8 mouse cellular contexts compared by ENCODE assay signal in the genomic region with DNA sequence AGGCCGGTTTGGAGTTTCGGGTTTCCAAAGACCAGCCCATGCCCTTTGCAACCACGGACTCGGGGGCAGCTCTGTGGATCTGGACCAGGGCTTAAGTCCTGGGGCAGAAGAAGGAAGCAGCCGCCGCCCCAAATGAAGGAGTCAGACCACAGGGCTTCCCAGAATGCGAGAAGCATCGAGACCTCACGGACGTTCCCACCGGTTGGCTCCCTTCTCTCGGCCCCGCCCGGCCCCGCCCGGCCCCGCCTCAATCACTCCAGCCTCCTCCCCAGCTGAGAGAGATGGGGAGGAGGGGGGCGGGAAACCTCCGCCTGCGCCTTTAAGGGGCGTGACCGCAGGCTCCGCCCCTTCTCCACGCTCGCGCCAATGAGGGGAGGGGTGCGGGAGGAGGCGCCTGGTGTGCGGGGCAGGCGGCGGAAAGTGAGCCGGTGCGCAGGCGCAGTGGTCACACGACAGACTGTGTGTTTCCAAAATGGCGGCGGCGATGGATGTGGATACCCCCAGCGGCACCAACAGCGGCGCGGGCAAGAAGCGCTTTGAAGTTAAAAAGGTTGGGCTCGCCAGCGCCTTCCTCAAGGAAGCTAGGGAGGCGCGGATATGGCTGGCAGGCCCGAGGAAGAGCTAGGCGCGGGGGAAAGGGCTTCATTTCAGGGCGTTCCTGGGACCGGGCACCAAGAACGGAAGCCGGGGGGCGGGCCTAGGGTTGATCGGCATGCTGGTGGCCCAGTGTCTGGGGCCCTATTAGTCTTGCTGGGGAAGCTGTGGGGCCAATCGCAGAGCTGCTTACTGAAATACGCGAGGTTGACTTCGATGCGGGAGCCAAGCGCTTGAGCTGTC. TPM values are rescaled to one million over a fixed set of nuclear protein-coding genes. Genes with fewer than 3 reads are reported as not detected.
A peak's percentile ranks its signal among the peaks of the same experiment; 100 is the strongest.
DNase-seq lines count a peak whose midpoint lies in the region; ATAC-seq and TF ChIP-seq lines count a peak whose summit lies in the region.

A gene (plus strand): TSS at position 396 of the 837 bp plus-strand sequence.

- H3K4me3 ChIP-seq in ES-Bruce4 (ENCODE audit: low read depth, low read length) = peak within 1 kb of the TSS; percentile 98
- peak within 1 kb of the TSS; percentile 61 for H3K4me3 ChIP-seq in forebrain, embryonic 14.5 days (ENCODE audit: low read depth, low read length)
- peak within 1 kb of the TSS; percentile 69 for H3K4me3 ChIP-seq in neural tube, embryonic 15.5 days (replicated peaks)

- peak; percentile 83 for TF ChIP-seq POLR2A in ES-Bruce4 (IDR thresholded peaks at IDR 0.05; ENCODE audit: insufficient read depth, low read length)

- peaks cover 16% of the 10 kb centered on the region for H3K36me3 ChIP-seq in ES-Bruce4 (ENCODE audit: control insufficient read depth, insufficient read depth, low read length, poor library complexity, severe bottlenecking)
- H3K36me3 ChIP-seq in forebrain, embryonic 14.5 days (ENCODE audit: control insufficient read depth, insufficient read depth, low read length) = peaks cover 20% of the 10 kb centered on the region
- peaks cover 12% of the 10 kb centered on the region for H3K36me3 ChIP-seq in neural tube, embryonic 15.5 days

- peak within 1 kb of the TSS; percentile 79 for H3K27ac ChIP-seq in ES-Bruce4 (ENCODE audit: insufficient read depth, low read length)
- H3K27ac ChIP-seq in forebrain, embryonic 14.5 days (ENCODE audit: low read depth, low read length) = peak within 1 kb of the TSS; percentile 87
- peak within 1 kb of the TSS; percentile 95 for H3K27ac ChIP-seq in neural tube, embryonic 15.5 days (replicated peaks)

- H3K4me1 ChIP-seq in ES-Bruce4 (ENCODE audit: control insufficient read depth, insufficient read depth, low read length) = no peaks in the 10 kb centered on the region
- peaks cover 14% of the 10 kb centered on the region for H3K4me1 ChIP-seq in forebrain, embryonic 14.5 days (ENCODE audit: control insufficient read depth, insufficient read depth, low read length)
- peaks cover 20% of the 10 kb centered on the region for H3K4me1 ChIP-seq in neural tube, embryonic 15.5 days

- DNase-seq in forebrain, embryonic 14.5 days (ENCODE audit: low spot score) = peak; percentile 99
- DNase-seq in heart, postnatal 14 days = peak; percentile 99
- peak; percentile 98 for DNase-seq in layer of hippocampus, adult 11-12 months (ENCODE audit: low spot score)
- peak; percentile 98 for DNase-seq in lung, adult 18-20 months
- peak; percentile 99 for DNase-seq in testis, postnatal 14 days (ENCODE audit: low spot score)

- no peaks in the 10 kb centered on the region for H3K27me3 ChIP-seq in ES-Bruce4 (ENCODE audit: control insufficient read depth, insufficient read depth, low read length, poor library complexity, severe bottlenecking)
- H3K27me3 ChIP-seq in forebrain, embryonic 14.5 days (replicated peaks; ENCODE audit: control insufficient read depth, insufficient read depth, low read length) = no peaks in the 10 kb centered on the region
- H3K27me3 ChIP-seq in neural tube, embryonic 15.5 days (replicated peaks) = no peaks in the 10 kb centered on the region

- 1% methylated on average over 61 of the region's 62 CpGs for WGBS in forebrain, embryonic 14.5 days
- WGBS in neural tube, embryonic 15.5 days = 2% methylated on average over 61 of the region's 62 CpGs

- H3K9ac ChIP-seq in ES-Bruce4 (ENCODE audit: low read depth, poor library complexity, severe bottlenecking) = peak within 1 kb of the TSS; percentile 88
- H3K9ac ChIP-seq in forebrain, embryonic 14.5 days (ENCODE audit: low read length) = peak within 1 kb of the TSS; percentile 78
- H3K9ac ChIP-seq in neural tube, embryonic 15.5 days (replicated peaks) = peak within 1 kb of the TSS; percentile 76

- TF ChIP-seq CTCF in ES-Bruce4 (IDR thresholded peaks at IDR 0.05; ENCODE audit: low read depth, low read length) = no peak

- peak within 1 kb of the TSS; percentile 76 for H3K4me2 ChIP-seq in forebrain, embryonic 14.5 days (ENCODE audit: low read length)
- peak within 1 kb of the TSS; percentile 73 for H3K4me2 ChIP-seq in neural tube, embryonic 15.5 days

- intact Hi-C loops in heart, postnatal 14 days (cut with DNase I) = loop anchor here (2.0 to 5.0 kb wide), 2 partner anchors 56 to 119 kb away; a partner anchor contains a TSS

- peak; percentile 98 for ATAC-seq in cerebellum, adult (ENCODE audit: insufficient number of reproducible peaks, low FRiP score, low TSS enrichment)
- ATAC-seq in forebrain, embryonic 14.5 days = peak; percentile 99
- ATAC-seq in neural tube, embryonic 15.5 days (ENCODE audit: low FRiP score) = peak; percentile 98

- no peaks in the 10 kb centered on the region for H3K9me3 ChIP-seq in ES-Bruce4 (replicated peaks; ENCODE audit: control insufficient read depth, insufficient read depth, low read length, poor library complexity, severe bottlenecking)
- H3K9me3 ChIP-seq in forebrain, embryonic 14.5 days (replicated peaks; ENCODE audit: control insufficient read depth, low read length) = no peaks in the 10 kb centered on the region
- H3K9me3 ChIP-seq in neural tube, embryonic 15.5 days (replicated peaks) = peaks cover 7% of the 10 kb centered on the region

- TF ChIP-seq EP300 in ES-Bruce4 (IDR thresholded peaks at IDR 0.05; ENCODE audit: insufficient read depth, low read depth, low read length) = no peak

RNA-seq across cellular contexts. Expression of the gene that starts here (rescaled TPM):
- 173 and 191 TPM in 2 replicates for polyA plus RNA-seq in ES-Bruce4 (2011; ENCODE audit: insufficient read depth, insufficient read length, low read depth, missing spikeins)
- 554 and 641 TPM in 2 replicates for polyA plus RNA-seq in forebrain, embryonic 14.5 days (2014; fragmentation: Nextera tagmentation; extraction: Ambion mirVana)
- total RNA-seq in heart, postnatal 14 days (2021) = 100 to 1,000 TPM; 120 to 130 TPM
- polyA plus RNA-seq in neural tube, embryonic 15.5 days (2015; fragmentation: Nextera tagmentation; extraction: Ambion mirVana) = 407 and 418 TPM in 2 replicates

Comparison
In these comparisons a context has a peak if more than half of its experiments do, and no peak if none do; other contexts are left out.
1. Peak in every context shown above with its lines: DNase-seq, ATAC-seq, H3K4me3 ChIP-seq and H3K27ac ChIP-seq.